Mouse (Mus musculus) bone marrow macrophage, adult 2 months (primary cell): ENCODE measurements around the gene Fbxw19. TPM values are rescaled to one million over a fixed set of nuclear protein-coding genes. Genes with fewer than 3 reads are reported as not detected.
"Not testable (repeated sequence)": the region's sequence is repeated elsewhere in the genome, so short reads cannot be mapped to it uniquely, and the experiment has no call there.

ENCODE experiments used
- H3K27ac ChIP-seq: 2 replicates; pipeline ENCODE4 v1.5.1; 2012; ENCODE audit warnings: low read depth, low read length; ENCODE audit not compliant: insufficient read depth
- H3K4me1 ChIP-seq: 2 replicates; pipeline ENCODE4 v1.6.1; 2012; ENCODE audit warnings: low read length; ENCODE audit not compliant: control insufficient read depth, insufficient read depth
- H3K4me3 ChIP-seq: 2 replicates; pipeline ENCODE4 v1.5.1; 2012; ENCODE audit warnings: mild to moderate bottlenecking, low read length, moderate library complexity; ENCODE audit not compliant: insufficient read depth
- CTCF ChIP-seq: IDR thresholded peaks from 2 replicates; pipeline ENCODE4 v1.5.1; 2012; ENCODE audit warnings: low read depth, mild to moderate bottlenecking, low read length, moderate library complexity
- POLR2A ChIP-seq: IDR thresholded peaks from 2 replicates; pipeline ENCODE4 v1.6.1; 2012; ENCODE audit warnings: mild to moderate bottlenecking, low read depth, low read length, borderline replicate concordance
- polyA plus RNA-seq: library from polyadenylated mRNA; stranded (reverse); fragments of >200 nt; gene quantifications from 2 replicates; pipeline ENCODE4 v1.2.4, GENCODE M21; 2012; ENCODE audit not compliant: missing spikeins, insufficient read depth, insufficient read length

Fbxw19 gene
- not detected in 2 replicates for polyA plus RNA-seq

DNA sequence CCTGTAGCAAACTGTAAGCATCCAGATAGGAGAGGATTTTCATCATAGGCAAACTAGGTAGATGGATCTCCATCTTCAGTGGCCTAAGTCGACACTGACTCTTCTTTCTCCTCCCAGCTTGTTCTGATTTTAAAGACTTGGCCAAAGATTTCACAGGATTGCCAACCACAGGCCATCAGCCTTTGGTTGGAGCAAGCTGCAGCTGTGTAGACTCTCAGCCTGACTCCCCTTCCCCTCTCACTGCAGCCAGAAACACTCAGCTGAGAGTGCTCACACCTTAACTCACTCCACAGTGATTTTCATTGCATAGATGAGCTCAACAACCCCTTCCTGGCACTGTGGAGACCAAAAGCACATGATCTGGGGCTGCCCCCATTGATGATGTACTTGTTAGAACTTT lies at the start of gene Fbxw19:
Gene Fbxw19, minus strand, starts transcription at position 101 of the 400 bp plus-strand sequence.
- not testable (repeated sequence) for H3K4me3 ChIP-seq, H3K4me1 ChIP-seq, H3K27ac ChIP-seq

DNA sequence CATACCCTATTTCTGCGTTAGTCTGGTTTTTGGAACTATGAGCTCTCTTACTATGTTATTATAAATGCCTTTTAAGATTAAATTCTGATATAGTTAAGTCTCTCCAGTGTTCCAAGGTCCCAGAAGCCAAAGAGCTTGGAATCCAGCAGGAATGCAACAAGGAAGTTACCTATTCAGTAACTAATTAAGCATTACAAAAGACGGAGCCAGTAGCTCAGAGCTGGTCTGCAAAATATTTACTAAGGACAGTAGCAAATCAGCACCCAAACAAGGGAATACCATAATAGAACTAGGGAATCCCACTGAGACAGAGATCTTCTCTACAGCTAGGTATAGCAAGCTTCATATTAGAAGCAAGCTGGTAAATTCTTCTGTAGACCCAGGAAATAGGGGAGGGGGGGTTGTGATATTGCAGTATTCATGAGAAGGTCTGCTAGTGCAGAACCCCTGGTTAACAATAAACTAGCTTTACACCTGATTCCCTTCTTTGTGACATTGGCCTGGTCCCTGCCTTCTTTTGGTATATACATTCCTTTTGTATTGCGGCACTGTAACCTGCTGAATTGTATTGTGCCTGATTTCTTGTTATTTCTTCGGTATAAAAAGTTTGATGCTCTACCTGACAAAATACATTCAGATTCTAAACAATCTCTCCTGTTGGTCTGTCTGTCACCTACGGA lies 27.9 kb upstream of the Fbxw19 start:
- H3K4me3 ChIP-seq = no peak overlapping the region
- H3K27ac ChIP-seq = no peak overlapping the region
- H3K4me1 ChIP-seq = no peaks in the 10 kb centered on the region
- no peak for TF ChIP-seq POLR2A
- no peak for TF ChIP-seq CTCF

DNA sequence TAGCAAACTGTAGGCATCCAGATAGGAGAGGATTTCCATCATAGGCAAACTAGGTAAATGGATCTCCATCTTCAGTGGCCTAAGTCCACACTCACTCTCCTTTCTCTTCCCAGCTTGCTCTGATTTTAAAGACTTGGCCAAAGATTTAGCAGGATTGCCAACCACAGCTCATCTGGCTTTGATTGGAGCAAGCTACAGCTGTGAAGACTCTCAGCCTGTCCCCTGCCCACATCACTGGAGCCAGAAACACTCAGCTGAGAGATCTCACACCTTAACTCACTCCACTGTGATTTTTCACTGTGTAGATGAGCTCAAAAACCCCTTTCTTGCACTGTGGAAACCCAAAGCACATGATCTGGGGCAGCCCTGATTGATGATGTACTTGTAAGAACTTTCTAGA lies 46.6 kb downstream of the Fbxw19 start, which contains the start of gene Fbxw16:
Gene Fbxw16, minus strand, starts transcription at position 101 of the 400 bp plus-strand sequence.
- Histone ChIP-seq H3K27ac (no peak within 1 kb of the TSS), H3K4me1 (no peaks in the 10 kb centered on the region), H3K4me3 (no peak within 1 kb of the TSS)
- no peak for TF ChIP-seq CTCF
- TF ChIP-seq POLR2A = no peak

DNA sequence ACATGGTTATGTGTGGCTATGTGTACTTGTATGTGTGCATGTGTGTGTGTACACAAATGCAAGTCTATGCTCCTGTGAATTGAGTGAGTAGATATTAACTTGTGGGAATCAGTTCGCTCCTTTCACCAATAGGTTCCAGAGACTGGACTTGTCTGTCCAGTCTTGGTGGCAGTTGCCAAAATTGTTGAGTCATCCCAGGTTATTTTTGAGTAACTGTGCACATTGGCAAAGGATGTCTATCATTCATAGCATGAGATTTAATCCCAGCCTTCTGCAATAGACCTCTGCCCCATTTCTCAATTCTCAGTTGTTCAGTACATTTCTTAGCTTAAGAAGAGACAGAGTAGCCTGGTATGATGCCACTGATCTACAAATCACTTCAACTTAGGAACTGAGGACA lies 62.7 kb downstream of the Fbxw19 start:
- TF ChIP-seq CTCF (no peak), POLR2A (no peak)
- H3K4me3 ChIP-seq = no peak overlapping the region
- H3K27ac ChIP-seq = no peak overlapping the region
- H3K4me1 ChIP-seq = no peaks in the 10 kb centered on the region

Other genes starting within 250 kb of the Fbxw19 start
- not detected in 2 replicates for gene Fbxw14, start 208.2 kb downstream of the Fbxw19 start, polyA plus RNA-seq
- gene Fbxw28, start 156.2 kb downstream of the Fbxw19 start, polyA plus RNA-seq = not detected in 2 replicates
- gene Fbxw22, start 91.6 kb downstream of the Fbxw19 start, polyA plus RNA-seq = not detected in 2 replicates
- not detected in 2 replicates for gene Fbxw16, start 46.7 kb downstream of the Fbxw19 start, polyA plus RNA-seq
- gene Fbxw15, start 72.4 kb upstream of the Fbxw19 start, polyA plus RNA-seq = not detected in 2 replicates
- gene Fbxw24, start 130.2 kb upstream of the Fbxw19 start, polyA plus RNA-seq = not detected in 2 replicates
- gene Fbxw25, start 168.8 kb upstream of the Fbxw19 start, polyA plus RNA-seq = not detected in 2 replicates
- not detected in 2 replicates for gene Fbxw18, start 206.8 kb upstream of the Fbxw19 start, polyA plus RNA-seq